Mouse (Mus musculus) gastrocnemius, postnatal 36 days (tissue): ENCODE measurements around the gene Ruvbl2. TPM values are rescaled to one million over a fixed set of nuclear protein-coding genes. Genes with fewer than 3 reads are reported as not detected.
"Not testable (repeated sequence)": the region's sequence is repeated elsewhere in the genome, so short reads cannot be mapped to it uniquely, and the experiment has no call there.

ENCODE experiments used
- DNase-seq, 2 experiments: peaks; one replicate each; pipeline ENCODE4 v3.0.0; 2022
- intact Hi-C: fragments of 180-260 bp; cut with DNase I; formaldehyde crosslinking; loops from one replicate; pipeline ENCODE4 v1.15.1; 2025
- microRNA-seq, 2 experiments: library from miRNA; unstranded; fragments of <30 nt; microRNA quantifications; one replicate each; pipeline ENCODE4 v1.2.0; 2021
- total RNA-seq, 2 experiments: library from RNA; stranded (reverse); gene quantifications; 2 replicates each; pipeline ENCODE4 v1.2.3; 2021

Gene Ruvbl2
- total RNA-seq, 2 experiments from 2014 or later, result 22.1 to 23.0 TPM

GRCm38 (mm10) chr7:45406157-45407156 lies 31.4 kb downstream of the Ruvbl2 start:
- intact Hi-C loops, result loop anchor here (1.0 kb wide), 1 partner anchor 32 kb away; the partner anchor contains the start of gene Ruvbl2
- peak; percentile 67 to 72 for DNase-seq

- intact Hi-C loops, result loop anchor here (1.0 kb wide), 1 partner anchor 33 kb away; the partner anchor contains the start of gene Ruvbl2
- peak; percentile 74 to 80 for DNase-seq
These were observed 32.5 kb downstream of the Ruvbl2 start, which contains the start of gene Kcna7 for GRCm38 (mm10) chr7:45405091-45406075. Gene Kcna7, plus strand, starts transcription at chr7:45405653.

GRCm38 (mm10) chr7:45403532-45404261 lies 34.2 kb downstream of the Ruvbl2 start:
- DNase-seq, result peak in 1 of 2 experiments; percentile 57
- intact Hi-C loops, result no loop called here

- no peak for DNase-seq
- intact Hi-C loops, result no loop called here
These were observed 36.3 kb downstream of the Ruvbl2 start for GRCm38 (mm10) chr7:45401521-45402085.

- intact Hi-C loops, result loop anchor here (5.0 kb wide), 1 partner anchor 94 kb away; no protein-coding TSS in a partner anchor
These were observed 41.1 kb downstream of the Ruvbl2 start for GRCm38 (mm10) chr7:45396787-45397186.

GRCm38 (mm10) chr7:45396337-45396775 lies 41.5 kb downstream of the Ruvbl2 start:
- not testable (repeated sequence) for DNase-seq
- intact Hi-C loops, result loop anchor here (5.0 kb wide), 1 partner anchor 94 kb away; no protein-coding TSS in a partner anchor

More at GRCm38 (mm10) chr7:45396787-45397186, 41.1 kb downstream of the Ruvbl2 start:
- DNase-seq, result no peak

- peak; percentile 100 for DNase-seq
- intact Hi-C loops, result loop anchor here (5.0 kb wide), 1 partner anchor 93 kb away; no protein-coding TSS in a partner anchor
These were observed 42.1 kb downstream of the Ruvbl2 start, which contains the start of gene Snrnp70 for GRCm38 (mm10) chr7:45395578-45396336. Gene Snrnp70, minus strand, starts transcription at chr7:45395742.

GRCm38 (mm10) chr7:45395129-45395541 lies 42.8 kb downstream of the Ruvbl2 start:
- DNase-seq, result peak in 1 of 2 experiments; percentile 32
- intact Hi-C loops, result loop anchor here (5.0 kb wide), 1 partner anchor 93 kb away; no protein-coding TSS in a partner anchor

GRCm38 (mm10) chr7:45386077-45386476 lies 51.8 kb downstream of the Ruvbl2 start:
- intact Hi-C loops, result loop anchor here (5.0 kb wide), 1 partner anchor 79 kb away; no protein-coding TSS in a partner anchor
- DNase-seq, result no peak

GRCm38 (mm10) chr7:45376057-45376456 lies 61.8 kb downstream of the Ruvbl2 start:
- intact Hi-C loops, result no loop called here
- DNase-seq, result no peak

- intact Hi-C loops, result no loop called here
- DNase-seq, result no peak
These were observed 63.3 kb downstream of the Ruvbl2 start for GRCm38 (mm10) chr7:45374620-45375019.

GRCm38 (mm10) chr7:45372371-45372770 lies 65.5 kb downstream of the Ruvbl2 start:
- DNase-seq, result no peak
- intact Hi-C loops, result no loop called here

Small RNAs within 50 kb of the gene (microRNA-seq; reads per million reads assigned to microRNA genes)
- gene Gm22133, result 0 to 0.36 reads per million in 2 experiments

Other genes starting within 250 kb of the Ruvbl2 start
- not detected for gene Ccdc155, start 233.2 kb downstream of the Ruvbl2 start, total RNA-seq
- gene Dkkl1, start 225.9 kb downstream of the Ruvbl2 start, total RNA-seq, result not detected
- 1 to 10 TPM; 2.7 to 3.3 TPM for gene Tead2, start 222.3 kb downstream of the Ruvbl2 start, total RNA-seq
- 1 to 10 TPM in 1 of 2 experiments, under 1 TPM in 1; 0.79 to 1.5 TPM for gene Cd37, start 199.0 kb downstream of the Ruvbl2 start, total RNA-seq
- not detected for gene Slc6a16, start 197.0 kb downstream of the Ruvbl2 start, total RNA-seq
- gene Slc6a21, start 160.6 kb downstream of the Ruvbl2 start, total RNA-seq, result not detected
- 10 to 100 TPM; 20.1 to 20.7 TPM for gene Trpm4, start 104.3 kb downstream of the Ruvbl2 start, total RNA-seq
- gene Hrc, start 102.8 kb downstream of the Ruvbl2 start, total RNA-seq, result 100 to 1,000 TPM; 818 to 890 TPM
- under 1 TPM; 0.07 to 0.08 TPM for gene Ppfia3, start 71.1 kb downstream of the Ruvbl2 start, total RNA-seq
- not detected for gene Lin7b, start 67.5 kb downstream of the Ruvbl2 start, total RNA-seq
- 10 to 100 TPM; 70.2 to 84.1 TPM for gene Snrnp70, start 42.4 kb downstream of the Ruvbl2 start, total RNA-seq
- gene Kcna7, start 32.4 kb downstream of the Ruvbl2 start, total RNA-seq, result 10 to 100 TPM; 78.3 to 85.9 TPM
- 1 to 10 TPM; 3.4 to 5.5 TPM for gene Ntf5, start 24.4 kb downstream of the Ruvbl2 start, total RNA-seq
- under 1 TPM; 0.54 to 0.67 TPM for gene Lhb, start 17.3 kb downstream of the Ruvbl2 start, total RNA-seq
- gene Gys1, start 3.3 kb downstream of the Ruvbl2 start, total RNA-seq, result 100 to 1,000 TPM; 275 to 279 TPM
- gene Ftl1, start 21.8 kb upstream of the Ruvbl2 start, total RNA-seq, result 100 to 1,000 TPM; 132 to 146 TPM
- 10 to 100 TPM; 13.8 to 14.6 TPM for gene Bax, start 28.8 kb upstream of the Ruvbl2 start, total RNA-seq
- under 1 TPM in 1 of 2 experiments, not detected in 1; 0.39 TPM for gene Tulp2, start 43.8 kb upstream of the Ruvbl2 start, total RNA-seq
- 1 to 10 TPM; 6.1 to 6.6 TPM for gene Gm45808, start 48.7 kb upstream of the Ruvbl2 start, total RNA-seq
- gene Dhdh, start 50.7 kb upstream of the Ruvbl2 start, total RNA-seq, result 10 to 100 TPM; 11.4 to 12.8 TPM
- gene Nucb1, start 72.3 kb upstream of the Ruvbl2 start, total RNA-seq, result 10 to 100 TPM; 48.6 to 65.4 TPM
- gene Ppp1r15a, start 88.2 kb upstream of the Ruvbl2 start, total RNA-seq, result 10 to 100 TPM; 22.9 to 25.3 TPM
- gene Plekha4, start 88.2 kb upstream of the Ruvbl2 start, total RNA-seq, result 1 to 10 TPM; 3.0 to 4.8 TPM
- 1 to 10 TPM; 1.9 to 2.8 TPM for gene Hsd17b14, start 116.8 kb upstream of the Ruvbl2 start, total RNA-seq
- 10 to 100 TPM; 55.7 to 86.8 TPM for gene Bcat2, start 132.1 kb upstream of the Ruvbl2 start, total RNA-seq
- gene Fgf21, start 177.4 kb upstream of the Ruvbl2 start, total RNA-seq, result not detected
- gene Fut1, start 179.2 kb upstream of the Ruvbl2 start, total RNA-seq, result not detected
- gene Izumo1, start 183.7 kb upstream of the Ruvbl2 start, total RNA-seq, result not detected
- gene Rasip1, start 189.4 kb upstream of the Ruvbl2 start, total RNA-seq, result 1 to 10 TPM; 6.9 to 7.0 TPM
- 10 to 100 TPM; 45.7 to 49.7 TPM for gene Mamstr, start 201.9 kb upstream of the Ruvbl2 start, total RNA-seq
- 1 to 10 TPM in 1 of 2 experiments, under 1 TPM in 1; 0.51 to 1.2 TPM for gene Fut2, start 228.3 kb upstream of the Ruvbl2 start, total RNA-seq
- gene Ntn5, start 245.9 kb upstream of the Ruvbl2 start, total RNA-seq, result under 1 TPM; 0.52 to 0.69 TPM